Mouse (Mus musculus) limb, embryonic 14.5 days (tissue): ENCODE results near the gene Ret. TPM values are rescaled to one million over a fixed set of nuclear protein-coding genes. Genes with fewer than 3 reads are reported as not detected.

ENCODE experiments used
- ATAC-seq: fragments of 200-750 bp; cut with Nextera tagmentation; 2 replicates; pipeline ENCODE4 v1.8.0; 2017; ENCODE audit warnings: low read depth, moderate number of reproducible peaks, moderate TSS enrichment; ENCODE audit not compliant: low FRiP score
- DNase-seq: peaks from one replicate; pipeline ENCODE4 v3.0.0-alpha.2; 2015; ENCODE audit warnings: low spot score
- H3K27ac ChIP-seq: fragments of 300-500 bp; sonication (generic); replicated peaks from 2 replicates; pipeline ENCODE4 v1.5.1; 2014; ENCODE audit warnings: low read depth, mild to moderate bottlenecking, low read length, moderate library complexity, mixed read lengths
- H3K27me3 ChIP-seq: fragments of 300-500 bp; sonication (generic); 2 replicates; pipeline ENCODE4 v1.6.1; 2014; ENCODE audit warnings: low read length, mixed read lengths; ENCODE audit not compliant: control insufficient read depth, insufficient read depth
- H3K36me3 ChIP-seq: fragments of 300-500 bp; sonication (generic); 2 replicates; pipeline ENCODE4 v1.6.1; 2014; ENCODE audit warnings: mild to moderate bottlenecking, low read length, moderate library complexity, mixed read lengths; ENCODE audit not compliant: control insufficient read depth, insufficient read depth
- H3K4me1 ChIP-seq: fragments of 300-500 bp; sonication (generic); 2 replicates; pipeline ENCODE4 v1.6.1; 2014; ENCODE audit warnings: antibody characterized with exemption, low read length, mixed read lengths; ENCODE audit not compliant: control insufficient read depth, insufficient read depth
- H3K4me2 ChIP-seq: fragments of 300-500 bp; sonication (generic); replicated peaks from 2 replicates; pipeline ENCODE4 v1.6.1; 2014; ENCODE audit warnings: low read depth, mild to moderate bottlenecking, low read length, moderate library complexity; ENCODE audit not compliant: severe bottlenecking
- H3K4me3 ChIP-seq: fragments of 300-500 bp; sonication (generic); replicated peaks from 2 replicates; pipeline ENCODE4 v1.5.1; 2014; ENCODE audit warnings: low read length
- H3K9ac ChIP-seq: fragments of 300-500 bp; sonication (generic); 2 replicates; pipeline ENCODE4 v1.6.1; 2014; ENCODE audit warnings: mild to moderate bottlenecking, low read depth, low read length, moderate library complexity; ENCODE audit not compliant: severe bottlenecking
- H3K9me3 ChIP-seq: fragments of 300-500 bp; sonication (generic); 2 replicates; pipeline ENCODE4 v1.6.1; 2016; ENCODE audit warnings: low read length; ENCODE audit not compliant: control insufficient read depth
- POLR2A ChIP-seq: fragments of 200-500 bp; IDR thresholded peaks from 2 replicates; pipeline ENCODE4 v1.8.0; 2012; ENCODE audit warnings: inconsistent platforms, mild to moderate bottlenecking, moderate library complexity, borderline replicate concordance; ENCODE audit not compliant: insufficient read depth, insufficient read length; ENCODE audit errors: extremely low read depth
- WGBS: fragments of 180-500 bp; shearing (Covaris S2); extraction: QIAGEN DNeasy Blood & Tissue Kit; methylation state at CpG from one replicate; pipeline ENCODE4 v1.1.7; 2014; 5-methylcytosine and 5-hydroxymethylcytosine counted together
- polyA plus RNA-seq, 2 experiments: library from polyadenylated mRNA; depleted of rRNA in 1 of 2; stranded (reverse) in 1 of 2; unstranded in 1 of 2; fragments of >200 nt; fragmentation: Nextera tagmentation in 1 of 2; extraction: Ambion mirVana in 1 of 2; gene quantifications; 2 replicates each; pipeline versions ENCODE4 v1.2.1 to v1.2.3; 2012 to 2014

Ret gene
- polyA plus RNA-seq, 2 experiments: 0.51 to 0.79 TPM

DNA sequence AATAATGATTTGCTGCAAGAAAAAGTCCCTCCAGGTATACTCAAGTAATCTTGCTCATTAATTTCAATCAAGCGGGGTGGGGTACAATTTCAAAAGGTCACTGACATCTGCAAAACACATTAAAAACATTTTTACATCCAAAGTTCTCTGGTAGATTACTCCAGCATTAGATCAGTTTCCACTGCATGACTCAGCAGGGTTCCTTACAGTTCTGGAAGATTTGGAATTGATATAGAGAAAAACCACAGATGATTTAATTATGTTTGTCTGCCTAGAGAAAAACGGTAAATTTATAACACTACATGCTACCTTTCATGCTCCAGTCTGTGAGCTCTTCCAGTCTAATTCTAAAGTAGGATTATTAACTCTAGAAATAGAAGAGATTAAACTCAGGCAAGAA lies 67.5 kb downstream of the Ret start:
- no peaks in the 10 kb centered on the region for H3K9me3 ChIP-seq
- no peak for DNase-seq
- 48% methylated on average over 2 of the region's 2 CpGs for WGBS

DNA sequence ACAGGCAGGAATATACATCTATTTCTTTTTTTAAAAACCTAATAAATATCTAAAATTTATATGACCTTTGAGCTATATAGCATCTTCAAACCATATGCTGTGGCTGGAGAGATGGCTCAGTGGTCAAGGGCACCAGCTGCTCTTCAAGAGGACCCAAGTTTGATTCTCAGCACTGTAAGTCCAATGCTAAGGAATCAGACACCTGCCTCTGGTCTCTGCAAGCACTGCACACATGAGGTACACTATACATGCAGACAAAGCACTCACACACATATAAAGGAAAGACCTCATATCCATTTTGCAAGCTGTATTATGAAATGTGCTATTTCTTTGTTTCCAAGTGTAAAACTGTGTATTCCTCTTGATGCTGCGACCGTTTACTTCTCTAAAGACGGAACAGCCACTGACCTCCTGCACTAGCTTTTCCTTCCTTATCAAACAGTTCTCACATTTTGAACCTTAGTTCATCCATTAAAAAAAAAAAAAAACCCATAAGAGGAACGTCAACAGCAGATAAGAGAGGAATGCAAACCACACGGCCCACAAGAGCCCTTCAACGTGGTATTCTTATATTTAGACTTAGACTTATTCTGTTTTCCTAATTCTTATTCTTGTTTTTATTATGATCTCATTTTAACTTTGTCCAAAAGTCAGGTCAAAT lies 69.6 kb downstream of the Ret start:
- H3K9me3 ChIP-seq: no peaks in the 10 kb centered on the region
- DNase-seq (no peak), ATAC-seq (no peak)
- H3K27ac ChIP-seq: no peak overlapping the region
- no peak for TF ChIP-seq POLR2A
- WGBS: 77% methylated on average over 6 of the region's 6 CpGs
- H3K4me1 ChIP-seq: no peaks in the 10 kb centered on the region
- H3K36me3 ChIP-seq: peaks cover 12% of the 10 kb centered on the region
- no peak overlapping the region for H3K9ac ChIP-seq
- H3K4me2 ChIP-seq: no peak overlapping the region
- no peak overlapping the region for H3K4me3 ChIP-seq
- no peaks in the 10 kb centered on the region for H3K27me3 ChIP-seq

More for the DNA sequence above, 67.5 kb downstream of the Ret start:
- Histone ChIP-seq H3K9ac (no peak overlapping the region), H3K4me2 (no peak overlapping the region), H3K27me3 (no peaks in the 10 kb centered on the region), H3K4me3 (no peak overlapping the region), H3K27ac (no peak overlapping the region), H3K36me3 (peaks cover 3% of the 10 kb centered on the region; the same call in 1 of the 2 replicates), H3K4me1 (no peaks in the 10 kb centered on the region)
- no peak for TF ChIP-seq POLR2A
- no peak for ATAC-seq

DNA sequence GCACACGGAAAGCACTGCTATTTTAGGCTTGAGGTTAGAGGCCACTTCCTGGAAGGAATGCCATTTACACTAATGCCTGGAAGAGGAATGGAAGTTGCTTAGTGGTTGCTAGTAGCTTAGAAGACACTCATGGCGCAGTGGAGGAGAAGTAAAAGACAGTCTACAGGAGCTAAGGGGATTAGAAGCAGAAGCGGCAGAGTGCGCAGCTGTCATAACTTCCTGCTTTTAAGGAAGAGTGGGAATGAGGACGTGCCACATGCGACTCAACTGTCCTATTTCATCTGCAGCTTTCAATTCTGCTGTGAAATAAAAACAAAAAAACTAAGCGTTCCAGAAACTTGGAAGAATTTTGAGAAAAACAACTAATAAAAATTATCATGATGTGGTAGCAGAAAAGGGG lies 70.3 kb downstream of the Ret start:
- Histone ChIP-seq H3K27ac (no peak overlapping the region), H3K4me1 (no peaks in the 10 kb centered on the region), H3K4me3 (no peak overlapping the region), H3K4me2 (no peak overlapping the region), H3K27me3 (no peaks in the 10 kb centered on the region), H3K9me3 (no peaks in the 10 kb centered on the region), H3K36me3 (peaks cover 18% of the 10 kb centered on the region), H3K9ac (no peak overlapping the region)
- DNase-seq (no peak), ATAC-seq (no peak)
- 85% methylated on average over 7 of the region's 7 CpGs for WGBS
- no peak for TF ChIP-seq POLR2A

DNA sequence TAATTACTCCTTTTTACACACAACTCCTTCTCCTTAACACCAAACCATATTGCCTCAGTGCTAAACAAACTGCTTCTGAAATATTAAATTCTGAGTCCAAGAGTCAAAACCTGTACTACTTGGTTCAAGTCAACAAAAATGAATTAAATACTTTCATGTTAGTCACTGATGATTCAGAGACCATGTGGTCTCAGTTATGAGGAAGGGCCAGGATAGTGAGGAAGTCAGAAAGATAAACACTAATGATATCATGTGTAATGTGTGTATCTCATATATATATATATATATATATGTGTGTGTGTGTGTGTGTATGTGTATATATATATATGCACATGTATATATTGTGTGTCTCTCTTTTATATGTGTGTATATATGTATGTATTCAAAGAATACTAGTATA lies 70.9 kb downstream of the Ret start:
- ATAC-seq: no peak
- no peaks in the 10 kb centered on the region for H3K9me3 ChIP-seq
- H3K4me2 ChIP-seq: no peak overlapping the region

DNA sequence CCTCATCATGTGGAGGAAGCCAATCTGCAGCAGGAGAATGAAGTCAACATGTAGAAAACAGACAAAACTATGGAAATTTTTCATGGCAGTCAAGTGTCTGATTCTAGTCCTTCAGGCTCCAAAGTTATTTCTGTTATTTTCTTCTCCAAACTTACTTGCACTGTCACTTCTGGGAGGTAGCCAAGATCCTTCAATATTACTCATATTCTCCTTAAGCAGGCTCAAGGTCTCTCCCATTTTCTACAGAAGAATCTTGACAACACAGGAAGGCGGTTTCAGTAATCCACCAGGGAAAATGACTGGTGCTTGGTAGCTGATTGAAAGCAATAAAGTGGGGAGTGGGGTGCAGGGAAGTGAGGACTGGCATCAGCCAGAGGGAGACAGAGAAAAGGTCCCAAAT lies 74.8 kb downstream of the Ret start:
- H3K4me2 ChIP-seq: no peak overlapping the region
- no peak for TF ChIP-seq POLR2A
- H3K27ac ChIP-seq: no peak overlapping the region
- DNase-seq (no peak), ATAC-seq (no peak)
- no peaks in the 10 kb centered on the region for H3K9me3 ChIP-seq
- 88% methylated on average over 1 of the region's 1 CpGs for WGBS
- H3K4me1 ChIP-seq: no peaks in the 10 kb centered on the region
- no peaks in the 10 kb centered on the region for H3K27me3 ChIP-seq
- H3K36me3 ChIP-seq: peaks cover 30% of the 10 kb centered on the region
- no peak overlapping the region for H3K9ac ChIP-seq
- no peak overlapping the region for H3K4me3 ChIP-seq

More for the DNA sequence above, 70.9 kb downstream of the Ret start:
- no peak for DNase-seq
- H3K27me3 ChIP-seq: no peaks in the 10 kb centered on the region
- TF ChIP-seq POLR2A: no peak
- H3K4me1 ChIP-seq: no peaks in the 10 kb centered on the region
- no peak overlapping the region for H3K27ac ChIP-seq
- peaks cover 23% of the 10 kb centered on the region for H3K36me3 ChIP-seq
- H3K9ac ChIP-seq: no peak overlapping the region
- no peak overlapping the region for H3K4me3 ChIP-seq
